Mouse (Mus musculus): ENCODE data around the gene Fibcd1.

DNA sequence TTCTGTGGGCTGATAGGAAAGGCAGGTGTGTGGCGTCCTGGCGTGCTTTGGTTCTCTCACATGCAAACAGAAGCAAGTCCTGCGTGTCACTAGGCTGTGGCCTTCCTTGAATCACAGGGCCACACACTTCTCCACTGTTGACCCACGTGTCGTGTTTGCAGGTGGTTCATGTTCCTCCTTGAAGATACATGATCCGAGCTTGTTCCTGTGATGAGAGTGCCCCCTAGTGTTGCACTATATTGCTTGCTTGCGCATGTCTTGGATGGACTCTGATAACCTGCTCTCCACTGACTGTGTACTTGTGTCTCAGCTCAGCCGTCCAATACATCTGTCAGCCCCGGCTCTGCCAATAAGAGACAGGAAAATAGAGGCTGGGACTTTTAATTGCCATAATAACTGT lies 60.7 kb downstream of the Fibcd1 start:
- TF ChIP-seq POLR2A (IDR thresholded peaks at IDR 0.05; ENCODE audit: low read depth, low read length) (no peak), CTCF (IDR thresholded peaks at IDR 0.05; ENCODE audit: borderline replicate concordance, insufficient read depth, low read length) (peak; percentile 61; the same call in 1 of the 2 replicates)

All from embryonic fibroblast, embryonic 13.5 days (primary cell).